Mouse (Mus musculus) natural killer cell, adult 2 months (primary cell): ENCODE results near the gene Pdzd7.

Source experiments
- DNase-seq, 2 experiments: peaks; one replicate each; pipeline ENCODE4 v3.0.0; 2022; ENCODE audit warnings: low spot score in 2 of 2

The Pdzd7 gene

GRCm38 (mm10) chr19:44985159-44985988 is 60.1 kb downstream of the Pdzd7 start:
- DNase-seq, result no peak

DNA sequence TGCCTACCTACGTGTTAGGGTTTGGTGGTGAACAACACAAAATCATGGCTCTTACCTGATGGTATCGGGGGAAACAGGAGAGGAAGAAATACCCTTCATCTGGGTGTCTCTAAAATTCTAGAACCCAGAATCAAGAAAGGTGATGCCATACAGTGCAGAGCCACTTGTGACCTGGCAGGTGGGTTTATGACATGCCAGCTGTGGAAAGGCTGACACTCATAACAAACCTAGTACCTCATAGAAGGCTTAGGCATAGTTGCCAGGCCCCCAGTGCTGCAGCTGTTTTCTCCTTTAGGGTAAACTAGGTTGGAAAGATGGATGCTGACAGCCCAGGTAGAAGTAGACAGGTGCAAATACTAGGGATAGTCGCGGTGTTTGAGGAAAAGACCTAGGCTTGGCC is 61.1 kb downstream of the Pdzd7 start:
- no peak for DNase-seq

DNA sequence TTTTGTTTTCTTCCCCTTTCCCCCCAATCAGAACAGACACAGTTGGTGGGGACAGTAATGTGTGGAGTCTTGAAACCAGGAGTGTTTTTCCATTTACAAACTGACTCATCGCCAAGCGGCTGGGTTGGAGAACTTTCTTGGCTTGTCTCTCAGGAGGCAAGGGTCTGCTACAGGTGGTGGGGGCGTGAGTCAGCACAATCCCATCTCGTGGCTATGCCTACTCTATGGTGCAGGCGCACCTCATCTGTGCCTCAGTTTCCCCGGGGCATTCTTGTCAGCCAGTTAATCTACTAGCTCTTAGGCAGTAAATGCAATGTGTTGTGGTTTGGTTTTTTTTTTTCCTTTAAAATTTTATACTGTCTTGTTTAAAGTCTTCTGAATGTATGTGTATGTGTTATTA is 62.2 kb downstream of the Pdzd7 start:
- DNase-seq, result no peak

GRCm38 (mm10) chr19:44982477-44983115 is 62.9 kb downstream of the Pdzd7 start:
- no peak for DNase-seq

DNA sequence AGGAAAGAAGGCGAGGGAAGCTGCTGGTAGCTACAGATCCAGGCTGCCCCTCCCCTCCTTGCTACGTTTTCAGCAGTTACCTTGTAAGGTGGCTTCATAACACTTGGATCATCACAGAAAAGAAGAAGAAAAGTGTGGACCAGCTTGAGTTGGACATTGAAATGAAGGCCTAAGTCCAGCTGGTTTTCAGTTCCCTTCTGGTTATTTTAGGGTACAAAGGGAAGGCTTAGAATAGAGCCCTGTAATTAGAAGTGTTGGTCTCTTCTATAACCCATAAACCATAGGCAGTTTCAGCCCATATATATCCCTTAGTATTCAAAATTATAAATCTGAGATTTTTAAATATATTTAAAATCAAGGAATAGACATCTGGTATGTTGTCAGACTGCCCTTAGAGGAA is 64.7 kb downstream of the Pdzd7 start:
- DNase-seq, result no peak

GRCm38 (mm10) chr19:44977148-44977547 is 68.4 kb downstream of the Pdzd7 start:
- no peak for DNase-seq
